In the genomic region with DNA sequence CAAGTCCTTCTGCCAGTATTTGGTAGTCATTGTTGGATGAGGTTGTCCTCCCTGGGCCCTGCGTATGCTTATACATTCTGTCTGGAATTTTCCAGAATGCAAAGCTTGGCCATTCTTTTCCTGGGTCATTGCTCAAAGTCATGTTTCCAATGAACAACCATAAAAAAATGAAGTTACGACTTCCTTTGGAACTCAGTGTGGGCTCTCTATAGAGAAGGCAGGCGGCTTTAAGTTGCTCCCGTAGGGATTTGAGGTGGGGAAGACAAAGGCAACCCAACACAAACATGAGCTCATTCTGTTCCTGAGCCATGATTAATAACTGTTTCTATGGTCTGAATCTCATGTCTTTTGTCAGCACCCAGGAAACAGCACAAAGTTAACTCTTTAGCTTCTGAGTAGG, we compare ENCODE assay signal across 26 mouse cellular contexts.
DNase-seq lines count a peak whose midpoint lies in the region; ATAC-seq and TF ChIP-seq lines count a peak whose summit lies in the region.
"Had no signal": no experiment of that assay in that cellular context is flagged by ENCODE, and none has a peak within 500 bp of the region (broad histone marks: within the 10 kb centered on the region; RNA-seq: fewer than 3 reads in every experiment).

No protein-coding gene starts in this region.

- H3ac ChIP-seq in myocyte (ENCODE audit: control insufficient read depth, insufficient read length), result no peak overlapping the region

- WGBS in neural tube, embryonic 15.5 days, result 25% methylated on average over 4 of the region's 4 CpGs
- WGBS in hindbrain, postnatal 0 days, result 43% methylated on average over 4 of the region's 4 CpGs

- H3K27ac ChIP-seq in neural tube, embryonic 15.5 days (replicated peaks), result no peak overlapping the region
- no peak overlapping the region for H3K27ac ChIP-seq in hindbrain, postnatal 0 days
- H3K27ac ChIP-seq: embryonic facial prominence, embryonic 13.5 days; forebrain, embryonic 10.5 days; forebrain, embryonic 12.5 days had no signal

- TF ChIP-seq POLR2A in myocyte (IDR thresholded peaks at IDR 0.05; ENCODE audit: insufficient read length, low read depth), result no peak

- no peak overlapping the region for H3K4me3 ChIP-seq in neural tube, embryonic 15.5 days (replicated peaks)
- H3K4me3 ChIP-seq in myocyte, result no peak overlapping the region
- no peak overlapping the region for H3K4me3 ChIP-seq in hindbrain, postnatal 0 days (ENCODE audit: low read length)
- H3K4me3 ChIP-seq: embryonic facial prominence, embryonic 13.5 days; erythroblast, embryonic 14.5 days; forebrain, embryonic 10.5 days; forebrain, embryonic 12.5 days had no signal

- H3K4me2 ChIP-seq in neural tube, embryonic 15.5 days, result no peak overlapping the region
- peak overlapping the region; percentile 18 for H3K4me2 ChIP-seq in myocyte (ENCODE audit: low read depth)
- H3K4me2 ChIP-seq in hindbrain, postnatal 0 days (ENCODE audit: low read depth, low read length), result no peak overlapping the region
- H3K4me2 ChIP-seq: embryonic facial prominence, embryonic 13.5 days; forebrain, embryonic 12.5 days had no signal

- DNase-seq in heart, adult 11 months, result peak; percentile 6
- no peak for DNase-seq in heart, postnatal 36 days
- peak; percentile 6 for DNase-seq in neural tube, embryonic 10.5 days (ENCODE audit: extremely low spot score, low spot score)
- peak; percentile 77 for DNase-seq in NIH3T3 (ENCODE audit: low read depth)
- no peak for DNase-seq in hindbrain, postnatal 0 days (ENCODE audit: low spot score)
- DNase-seq in adrenal gland, postnatal 4 days (ENCODE audit: low spot score in 2 of 2), result no peak
- DNase-seq: adrenal gland, adult 2 months; adrenal gland, postnatal 10 days; adrenal gland, postnatal 25 days; B cell, adult 2 months; cerebellum, adult 11-12 months; cerebellum, adult 2 months; cerebellum, adult 9-10 months; cerebellum, postnatal 10 days; cerebellum, postnatal 25 days had no signal

- H3K9ac ChIP-seq in neural tube, embryonic 15.5 days (replicated peaks), result no peak overlapping the region
- H3K9ac ChIP-seq in hindbrain, postnatal 0 days (replicated peaks; ENCODE audit: low read length), result no peak overlapping the region
- H3K9ac ChIP-seq: embryonic facial prominence, embryonic 13.5 days; forebrain, embryonic 12.5 days had no signal

- no peak for ATAC-seq in neural tube, embryonic 15.5 days (ENCODE audit: low FRiP score)
- ATAC-seq in hindbrain, postnatal 0 days, result no peak
- ATAC-seq: CD4-positive, CD25-positive, alpha-beta regulatory T cell, adult 4 months; forebrain, embryonic 14.5 days; forebrain, embryonic 16.5 days had no signal

- 0 out of 2 replicates have a peak, but pooled peaks cover 3% of the 10 kb centered on the region for H3K4me1 ChIP-seq in neural tube, embryonic 15.5 days
- H3K4me1 ChIP-seq in hindbrain, postnatal 0 days (ENCODE audit: insufficient read depth, low read length), result no peaks in the 10 kb centered on the region
- H3K4me1 ChIP-seq: embryonic facial prominence, embryonic 13.5 days; forebrain, embryonic 10.5 days; forebrain, embryonic 12.5 days had no signal

- no peaks in the 10 kb centered on the region for H3K27me3 ChIP-seq in neural tube, embryonic 15.5 days (replicated peaks)
- H3K27me3 ChIP-seq in myocyte (ENCODE audit: control insufficient read depth, insufficient read depth, insufficient read length), result no peaks in the 10 kb centered on the region
- no peaks in the 10 kb centered on the region for H3K27me3 ChIP-seq in hindbrain, postnatal 0 days (ENCODE audit: insufficient read depth, low read length)
- H3K27me3 ChIP-seq: CH12.LX; embryonic facial prominence, embryonic 13.5 days; forebrain, embryonic 12.5 days had no signal

- H3K36me3 ChIP-seq in neural tube, embryonic 15.5 days, result no peaks in the 10 kb centered on the region
- no peaks in the 10 kb centered on the region for H3K36me3 ChIP-seq in myocyte (ENCODE audit: control insufficient read depth, insufficient read depth)
- no peaks in the 10 kb centered on the region for H3K36me3 ChIP-seq in hindbrain, postnatal 0 days (ENCODE audit: insufficient read depth, low read length)
- H3K36me3 ChIP-seq: embryonic facial prominence, embryonic 13.5 days; forebrain, embryonic 10.5 days; forebrain, embryonic 12.5 days; G1E had no signal

- no peak for TF ChIP-seq CTCF in hindbrain, postnatal 0 days (IDR thresholded peaks at IDR 0.05; ENCODE audit: low read depth)

- intact Hi-C loops in heart, postnatal 36 days (cut with DNase I), result no loop called here

- H3K9me3 ChIP-seq in neural tube, embryonic 15.5 days (replicated peaks), result no peaks in the 10 kb centered on the region
- H3K9me3 ChIP-seq in hindbrain, postnatal 0 days (ENCODE audit: low read length), result no peaks in the 10 kb centered on the region
- H3K9me3 ChIP-seq: embryonic facial prominence, embryonic 13.5 days; forebrain, embryonic 10.5 days; forebrain, embryonic 12.5 days had no signal

- H3K79me2 ChIP-seq in myocyte (ENCODE audit: control insufficient read depth, insufficient read depth), result no peaks in the 10 kb centered on the region

TF ChIP-seq in myocyte, 11 proteins besides CTCF, POLR2A, EP300 and RAD21:
- TF ChIP-seq POLR2AphosphoS2 (IDR thresholded peaks at IDR 0.05; ENCODE audit: insufficient read length, low read depth) (no peak), E2F4 (IDR thresholded peaks at IDR 0.05; ENCODE audit: insufficient read depth) (no peak)

Comparison
In these comparisons a context has a peak if more than half of its experiments do, and no peak if none do; other contexts are left out.
1. DNase-seq: peak in heart, adult 11 months (single experiment), neural tube, embryonic 10.5 days (single experiment) and NIH3T3 (single experiment); none in heart, postnatal 36 days (0 of 2), hindbrain, postnatal 0 days (single experiment) and adrenal gland, postnatal 4 days (0 of 2).